Mouse (Mus musculus) ES-Bruce4 (cell line): ENCODE data around the gene Ubr3.
A peak's percentile ranks its signal among the peaks of the same experiment; 100 is the strongest.

ENCODE experiments used
- CTCF ChIP-seq: IDR thresholded peaks from one replicate; pipeline ENCODE4 v1.8.1; 2011; ENCODE audit warnings: low read depth, low read length
- EP300 ChIP-seq: IDR thresholded peaks from 2 replicates; pipeline ENCODE4 v1.6.1; 2011; ENCODE audit warnings: low read depth, low read length; ENCODE audit not compliant: insufficient read depth
- POLR2A ChIP-seq: IDR thresholded peaks from one replicate; pipeline ENCODE4 v1.8.1; 2011; ENCODE audit warnings: low read length; ENCODE audit not compliant: insufficient read depth

DNA sequence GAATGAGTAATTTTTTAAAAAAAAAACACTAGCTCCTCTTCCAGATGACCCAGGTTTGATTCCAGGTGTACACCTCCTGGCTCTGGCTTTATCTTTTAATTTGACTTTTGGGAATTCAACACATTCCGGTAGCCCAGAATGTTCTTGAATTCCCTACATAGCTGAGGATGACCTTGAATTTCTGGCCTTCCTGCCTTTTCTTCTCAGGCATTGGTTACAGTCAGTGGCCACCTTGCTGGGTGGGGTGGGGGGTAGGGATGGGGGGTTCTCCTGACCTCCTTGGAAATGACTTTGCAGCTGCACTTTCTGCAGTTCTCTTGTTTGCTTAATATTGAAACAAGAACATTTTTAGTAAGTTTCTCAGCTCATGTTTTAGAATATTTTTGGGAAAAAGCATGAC is 3.9 kb upstream of the Ubr3 start:
- TF ChIP-seq POLR2A: no peak
- no peak for TF ChIP-seq CTCF
- TF ChIP-seq EP300: peak; percentile 93
